Mouse (Mus musculus) lung, postnatal 0 days (tissue): Measurements from ENCODE around the gene Ccdc57. TPM values are rescaled to one million over a fixed set of nuclear protein-coding genes. Genes with fewer than 3 reads are reported as not detected.

Source experiments
- ATAC-seq: fragments of 200-750 bp; cut with Nextera tagmentation; 2 replicates; pipeline ENCODE4 v1.8.0; 2017; ENCODE audit warnings: moderate library complexity
- DNase-seq: peaks from one replicate; pipeline ENCODE4 v3.0.0-alpha.2; 2016; ENCODE audit warnings: low spot score
- H3K27ac ChIP-seq: fragments of 300-500 bp; sonication (generic); 2 replicates; pipeline ENCODE4 v1.5.1; 2014; ENCODE audit warnings: antibody characterized with exemption, mild to moderate bottlenecking, low read length, mixed read lengths
- H3K27me3 ChIP-seq: fragments of 300-500 bp; sonication (generic); replicated peaks from 2 replicates; pipeline ENCODE4 v1.6.1; 2014; ENCODE audit warnings: low read length, mixed read lengths; ENCODE audit not compliant: insufficient read depth
- H3K36me3 ChIP-seq: fragments of 300-500 bp; sonication (generic); 2 replicates; pipeline ENCODE4 v1.6.1; 2014; ENCODE audit warnings: low read length, mixed read lengths; ENCODE audit not compliant: insufficient read depth
- H3K4me1 ChIP-seq: fragments of 300-500 bp; sonication (generic); 2 replicates; pipeline ENCODE4 v1.6.1; 2014; ENCODE audit warnings: antibody characterized with exemption, low read depth, low read length, mixed read lengths; ENCODE audit not compliant: insufficient read depth
- H3K4me2 ChIP-seq: fragments of 300-500 bp; sonication (generic); replicated peaks from 2 replicates; pipeline ENCODE4 v1.6.1; 2014; ENCODE audit warnings: low read depth, mild to moderate bottlenecking, low read length, moderate library complexity, mixed read lengths
- H3K4me3 ChIP-seq: fragments of 300-500 bp; sonication (generic); 2 replicates; pipeline ENCODE4 v1.5.1; 2014; ENCODE audit warnings: low read depth, low read length
- H3K9ac ChIP-seq: fragments of 300-500 bp; sonication (generic); replicated peaks from 2 replicates; pipeline ENCODE4 v1.6.1; 2014; ENCODE audit warnings: low read depth, mild to moderate bottlenecking
- H3K9me3 ChIP-seq: fragments of 300-500 bp; sonication (generic); 2 replicates; pipeline ENCODE4 v1.6.1; 2016; ENCODE audit warnings: low read length, mixed read lengths
- CTCF ChIP-seq: IDR thresholded peaks from 2 replicates; pipeline ENCODE4 v1.5.1; 2016; ENCODE audit warnings: antibody characterized with exemption, mild to moderate bottlenecking
- EP300 ChIP-seq: IDR thresholded peaks from 2 replicates; pipeline ENCODE4 v1.6.1; 2016; ENCODE audit warnings: antibody characterized with exemption, mild to moderate bottlenecking, control low read depth
- WGBS: fragments of 180-500 bp; shearing (Covaris S2); extraction: QIAGEN DNeasy Blood & Tissue Kit; methylation state at CpG from one replicate; pipeline ENCODE4 v1.1.7; 2014; 5-methylcytosine and 5-hydroxymethylcytosine counted together
- polyA plus RNA-seq: library from polyadenylated mRNA; unstranded; fragments of >200 nt; fragmentation: Nextera tagmentation; extraction: Ambion mirVana; gene quantifications from 2 replicates; pipeline ENCODE4 v1.2.1, GENCODE M21; 2015

Gene Ccdc57
- polyA plus RNA-seq, 1 experiment from 2014 or later = 3.7 TPM

DNA sequence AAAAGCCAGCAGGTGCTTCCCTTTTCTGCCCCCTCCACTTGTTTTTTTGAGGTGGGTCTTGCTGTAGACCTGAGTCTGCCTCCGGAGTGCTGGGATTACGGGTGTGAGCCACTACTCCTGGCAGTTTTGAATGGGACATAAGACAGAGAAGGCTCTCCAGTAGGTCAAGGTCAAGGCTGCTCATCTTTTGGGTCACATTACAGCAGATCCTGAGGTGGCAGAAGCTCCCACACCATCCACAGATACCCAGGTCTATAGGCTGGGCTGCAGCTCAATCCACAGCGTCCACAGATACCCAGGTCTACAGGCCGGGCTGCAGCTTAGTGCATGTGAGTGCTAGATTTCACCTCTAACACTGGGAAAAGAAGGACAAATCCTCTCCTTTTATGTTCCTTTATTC, 18.9 kb downstream of the Ccdc57 start:
- 96% methylated on average over 4 of the region's 4 CpGs for WGBS
- no peaks in the 10 kb centered on the region for H3K9me3 ChIP-seq
- H3K36me3 ChIP-seq = no peaks in the 10 kb centered on the region
- H3K4me1 ChIP-seq = no peaks in the 10 kb centered on the region
- no peaks in the 10 kb centered on the region for H3K27me3 ChIP-seq
- H3K9ac ChIP-seq = no peak overlapping the region
- no peak for TF ChIP-seq EP300
- no peak overlapping the region for H3K27ac ChIP-seq
- ATAC-seq (no peak), DNase-seq (no peak)
- no peak overlapping the region for H3K4me3 ChIP-seq
- no peak overlapping the region for H3K4me2 ChIP-seq

DNA sequence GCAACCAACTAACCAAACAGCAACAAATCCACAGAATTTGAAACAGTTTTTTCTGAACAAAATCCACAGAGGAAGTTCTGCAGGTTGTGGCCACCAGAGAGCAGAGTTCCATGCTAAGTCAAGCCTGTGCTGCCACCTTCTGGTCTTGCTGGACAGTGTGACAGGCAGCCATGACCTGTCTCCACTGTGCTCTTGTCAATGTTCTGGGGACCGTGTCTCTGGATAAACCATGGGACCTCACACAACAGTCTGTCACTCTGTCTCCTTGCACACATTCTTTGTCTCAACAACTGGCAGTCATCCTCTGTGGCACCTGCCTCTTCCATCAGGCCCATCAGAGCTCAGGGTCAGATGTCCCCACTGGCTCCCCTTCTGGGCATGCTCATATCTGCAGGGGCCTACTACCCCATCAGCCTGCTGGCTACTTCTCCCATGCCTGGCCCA, 27.2 kb downstream of the Ccdc57 start:
- no peaks in the 10 kb centered on the region for H3K9me3 ChIP-seq
- no peaks in the 10 kb centered on the region; the same call in 1 of the 2 replicates for H3K4me1 ChIP-seq
- H3K9ac ChIP-seq = no peak overlapping the region
- TF ChIP-seq EP300 = no peak
- peak; percentile 99 for TF ChIP-seq CTCF
- H3K4me2 ChIP-seq = no peak overlapping the region
- peak; percentile 92 for DNase-seq
- no peaks in the 10 kb centered on the region for H3K27me3 ChIP-seq
- H3K36me3 ChIP-seq = no peaks in the 10 kb centered on the region
- H3K4me3 ChIP-seq = no peak overlapping the region
- WGBS = 0% methylated on average over 1 of the region's 1 CpGs
- peak; percentile 82 for ATAC-seq
- H3K27ac ChIP-seq = no peak overlapping the region

DNA sequence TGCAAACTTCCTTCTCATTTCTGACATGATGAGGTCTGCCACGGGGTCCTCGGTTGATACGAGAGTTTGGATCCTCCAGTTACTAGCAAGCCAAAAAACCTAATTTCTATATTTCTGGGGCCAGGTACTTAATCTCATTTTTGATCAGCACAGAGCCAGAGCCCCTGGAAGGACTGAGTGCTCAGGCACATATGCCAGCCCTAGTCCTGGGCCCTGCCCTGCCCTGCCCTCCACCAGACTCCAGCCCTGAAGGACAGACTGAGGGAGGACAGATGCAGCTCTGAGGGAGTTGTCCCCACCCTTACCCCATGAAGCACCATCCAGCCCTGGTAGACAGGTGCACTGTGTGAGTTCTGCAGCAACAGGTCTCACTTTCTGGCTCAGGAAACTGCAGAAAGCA, 28.1 kb downstream of the Ccdc57 start:
- no peak overlapping the region for H3K4me3 ChIP-seq
- no peaks in the 10 kb centered on the region for H3K27me3 ChIP-seq
- H3K9ac ChIP-seq = no peak overlapping the region
- DNase-seq = no peak
- no peak overlapping the region for H3K4me2 ChIP-seq
- ATAC-seq = no peak
- TF ChIP-seq EP300 (no peak), CTCF (no peak)
- H3K9me3 ChIP-seq = no peaks in the 10 kb centered on the region
- H3K27ac ChIP-seq = no peak overlapping the region
- H3K36me3 ChIP-seq = no peaks in the 10 kb centered on the region
- 91% methylated on average over 3 of the region's 3 CpGs for WGBS
- H3K4me1 ChIP-seq = no peaks in the 10 kb centered on the region; the same call in 1 of the 2 replicates

DNA sequence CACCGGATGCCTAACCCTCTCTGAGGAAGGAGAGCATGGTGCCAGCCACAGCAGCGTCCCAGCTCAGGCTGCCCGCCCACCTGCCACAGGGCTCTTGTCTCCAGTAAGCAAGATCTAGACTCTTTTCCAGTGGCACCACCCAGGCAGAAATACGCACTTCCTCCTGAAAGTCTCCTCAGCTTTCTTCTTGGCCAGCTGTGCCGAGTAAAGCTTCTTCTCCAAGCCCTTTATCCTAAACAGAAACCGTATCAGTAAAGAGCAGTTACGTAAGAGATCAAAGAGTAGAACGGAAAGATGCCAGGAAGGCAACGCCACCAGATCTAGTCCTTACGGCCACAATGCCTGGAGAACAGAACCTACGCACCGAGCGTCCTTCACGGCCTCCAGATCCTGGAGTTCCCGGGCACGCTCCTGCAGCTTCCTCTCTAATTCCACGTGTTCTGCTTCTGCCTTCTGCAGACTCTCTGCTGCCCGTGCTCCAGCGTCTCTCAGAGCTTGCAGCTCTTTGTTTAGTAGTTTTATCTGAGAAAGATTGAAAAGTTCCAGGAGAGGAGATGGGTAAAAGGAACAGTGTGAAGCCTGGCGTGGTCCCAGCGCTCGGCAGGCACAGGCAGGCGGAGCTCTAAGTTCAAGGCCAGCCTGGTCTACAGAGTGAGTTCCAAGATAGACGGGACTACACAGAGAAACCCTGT, 29.4 kb downstream of the Ccdc57 start:
- H3K9ac ChIP-seq = no peak overlapping the region
- DNase-seq (peak; percentile 23), ATAC-seq (no peak)
- H3K4me2 ChIP-seq = no peak overlapping the region
- 53% methylated on average over 24 of the region's 24 CpGs for WGBS
- H3K4me3 ChIP-seq = no peak overlapping the region
- no peaks in the 10 kb centered on the region for H3K36me3 ChIP-seq
- H3K9me3 ChIP-seq = no peaks in the 10 kb centered on the region
- TF ChIP-seq EP300 (no peak), CTCF (no peak)
- peak overlapping the region; percentile 15; the same call in 1 of the 2 replicates for H3K27ac ChIP-seq
- no peaks in the 10 kb centered on the region; the same call in 1 of the 2 replicates for H3K4me1 ChIP-seq
- H3K27me3 ChIP-seq = no peaks in the 10 kb centered on the region

DNA sequence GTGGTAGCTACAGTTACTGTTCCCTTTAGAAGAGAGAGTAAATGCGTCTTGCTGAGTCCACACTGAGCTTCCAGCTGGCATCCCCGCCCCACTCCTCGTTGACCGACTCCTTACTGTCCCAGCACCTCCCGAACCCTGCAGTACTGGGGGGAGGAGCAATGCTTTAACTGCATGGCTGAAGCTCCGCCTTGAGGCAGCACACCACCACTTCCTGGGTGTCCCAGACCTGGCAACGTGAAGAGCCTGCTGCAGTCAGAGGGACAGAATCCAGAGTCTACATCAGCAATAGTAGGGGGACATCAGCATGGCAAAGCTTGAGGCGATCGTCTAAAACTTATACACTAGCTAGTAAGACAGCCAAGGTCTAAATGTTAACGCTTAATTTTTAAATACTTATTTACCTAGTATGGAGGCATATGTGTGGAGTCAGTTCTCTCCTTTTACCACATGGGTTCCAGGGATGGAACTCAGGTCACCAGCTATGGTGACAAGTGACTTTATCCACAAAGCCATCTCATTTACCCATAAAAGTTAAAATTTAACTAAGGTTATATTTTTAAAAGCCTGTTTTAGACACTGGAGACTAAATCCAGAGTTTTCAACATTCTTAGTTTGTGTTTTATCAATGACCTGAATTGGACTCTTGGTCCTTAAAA, 30.1 kb downstream of the Ccdc57 start:
- Histone ChIP-seq H3K4me1 (no peaks in the 10 kb centered on the region; the same call in 1 of the 2 replicates), H3K9me3 (no peaks in the 10 kb centered on the region), H3K27me3 (no peaks in the 10 kb centered on the region), H3K27ac (no peak overlapping the region; the same call in 1 of the 2 replicates), H3K4me2 (no peak overlapping the region), H3K4me3 (no peak overlapping the region), H3K36me3 (no peaks in the 10 kb centered on the region), H3K9ac (no peak overlapping the region)
- WGBS = 48% methylated on average over 10 of the region's 10 CpGs
- DNase-seq = peak; percentile 73
- ATAC-seq = peak; percentile 20; the same call in 1 of the 2 replicates
- TF ChIP-seq CTCF (no peak), EP300 (no peak)

DNA sequence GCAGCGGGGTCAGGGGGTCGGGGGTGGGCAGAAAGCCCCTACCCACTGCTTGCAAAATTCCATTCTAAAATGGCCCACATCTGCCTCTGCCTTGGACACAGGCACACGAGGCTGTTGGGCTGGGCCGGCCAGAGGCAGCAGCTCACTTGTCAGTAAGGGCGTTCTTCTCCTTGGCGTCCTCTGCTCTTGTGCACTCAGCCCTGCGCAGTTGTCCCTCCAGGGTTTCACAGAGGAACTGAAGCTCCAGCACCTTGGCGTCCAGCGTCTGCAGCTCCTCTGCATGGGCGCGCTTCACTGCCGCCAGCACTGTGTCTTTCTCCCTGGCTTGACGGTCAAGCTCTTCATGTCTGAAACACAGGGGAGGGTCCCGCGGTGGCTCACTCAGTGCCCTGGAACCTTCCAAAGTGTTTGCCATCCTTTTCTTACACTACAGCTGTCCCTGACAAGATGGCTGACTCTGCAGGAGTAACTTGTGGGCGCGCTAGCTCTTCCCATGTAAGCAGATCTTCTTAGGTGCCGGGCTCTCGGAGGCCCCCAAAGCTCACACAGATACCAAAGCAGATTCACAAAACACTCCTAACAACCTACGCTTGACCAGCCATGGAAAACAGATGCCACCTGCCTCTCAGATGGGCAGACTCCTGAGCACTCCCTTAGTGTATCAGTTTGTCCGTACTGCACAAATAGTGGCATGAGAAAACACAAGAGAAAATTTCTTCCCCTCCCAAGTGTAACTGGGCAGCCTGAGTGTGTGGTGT, 30.8 kb downstream of the Ccdc57 start:
- Histone ChIP-seq H3K4me3 (no peak overlapping the region), H3K4me2 (no peak overlapping the region), H3K36me3 (no peaks in the 10 kb centered on the region), H3K9ac (no peak overlapping the region), H3K27ac (no peak overlapping the region; the same call in 1 of the 2 replicates), H3K9me3 (no peaks in the 10 kb centered on the region), H3K27me3 (no peaks in the 10 kb centered on the region), H3K4me1 (no peaks in the 10 kb centered on the region; the same call in 1 of the 2 replicates)
- WGBS = 81% methylated on average over 21 of the region's 21 CpGs
- no peak for ATAC-seq
- no peak for TF ChIP-seq CTCF
- no peak for TF ChIP-seq EP300
- no peak for DNase-seq
